Mouse (Mus musculus) hindbrain, postnatal 0 days (tissue): ENCODE data around the gene Zfp330. TPM values are rescaled to one million over a fixed set of nuclear protein-coding genes. Genes with fewer than 3 reads are reported as not detected.

Source experiments
- ATAC-seq: fragments of 200-750 bp; cut with Nextera tagmentation; 2 replicates; pipeline ENCODE4 v1.8.0; 2017; ENCODE audit warnings: mild to moderate bottlenecking, moderate TSS enrichment, moderate library complexity
- DNase-seq: peaks from one replicate; pipeline ENCODE4 v3.0.0-alpha.2; 2015; ENCODE audit warnings: low spot score
- H3K27ac ChIP-seq: fragments of 300-500 bp; sonication (generic); 2 replicates; pipeline ENCODE4 v1.5.1; 2014; ENCODE audit warnings: mild to moderate bottlenecking
- H3K27me3 ChIP-seq: fragments of 300-500 bp; sonication (generic); 2 replicates; pipeline ENCODE4 v1.6.1; 2014; ENCODE audit warnings: low read length, mixed read lengths; ENCODE audit not compliant: insufficient read depth
- H3K36me3 ChIP-seq: fragments of 300-500 bp; sonication (generic); 2 replicates; pipeline ENCODE4 v1.6.1; 2014; ENCODE audit warnings: low read length, mixed read lengths; ENCODE audit not compliant: insufficient read depth
- H3K4me1 ChIP-seq: fragments of 300-500 bp; sonication (generic); 2 replicates; pipeline ENCODE4 v1.6.1; 2014; ENCODE audit warnings: antibody characterized with exemption, low read length, mixed read lengths; ENCODE audit not compliant: insufficient read depth
- H3K4me2 ChIP-seq: fragments of 300-500 bp; sonication (generic); 2 replicates; pipeline ENCODE4 v1.6.1; 2014; ENCODE audit warnings: low read depth, mild to moderate bottlenecking, low read length, moderate library complexity, mixed read lengths
- H3K4me3 ChIP-seq: fragments of 300-500 bp; sonication (generic); 2 replicates; pipeline ENCODE4 v1.5.1; 2014; ENCODE audit warnings: low read length
- H3K9ac ChIP-seq: fragments of 300-500 bp; sonication (generic); replicated peaks from 2 replicates; pipeline ENCODE4 v1.6.1; 2014; ENCODE audit warnings: mild to moderate bottlenecking, low read length, moderate library complexity, mixed read lengths
- H3K9me3 ChIP-seq: fragments of 300-500 bp; sonication (generic); 2 replicates; pipeline ENCODE4 v1.6.1; 2016; ENCODE audit warnings: low read length, mixed read lengths
- CTCF ChIP-seq: IDR thresholded peaks from 2 replicates; pipeline ENCODE4 v1.5.1; 2016; ENCODE audit warnings: antibody characterized with exemption, control low read depth, low read depth
- WGBS: fragments of 180-500 bp; shearing (Covaris S2); extraction: QIAGEN DNeasy Blood & Tissue Kit; methylation state at CpG from one replicate; pipeline ENCODE4 v1.1.7; 2014; 5-methylcytosine and 5-hydroxymethylcytosine counted together
- polyA plus RNA-seq: library from polyadenylated mRNA; unstranded; fragments of >200 nt; fragmentation: Nextera tagmentation; extraction: Ambion mirVana; gene quantifications from 2 replicates; pipeline ENCODE4 v1.2.1, GENCODE M21; 2015
- total RNA-seq: library from RNA; depleted of rRNA; stranded (reverse); fragments of >200 nt; gene quantifications from 2 replicates; pipeline ENCODE4 v1.2.3, GENCODE M21; 2014; rRNA removed

Gene Zfp330
- total RNA-seq: 27.9 and 32.0 TPM in 2 replicates
- 68.1 and 69.9 TPM in 2 replicates for polyA plus RNA-seq

GRCm38 (mm10) chr8:82774093-82774422 is at the start of gene Zfp330:
Zfp330 (minus strand) TSS chr8:82774160.
- Histone ChIP-seq H3K27ac (peak within 1 kb of the TSS; percentile 84), H3K27me3 (no peaks in the 10 kb centered on the region), H3K9ac (peak within 1 kb of the TSS; percentile 88), H3K4me1 (peaks cover 8% of the 10 kb centered on the region; the same call in 1 of the 2 replicates), H3K9me3 (no peaks in the 10 kb centered on the region), H3K36me3 (peaks cover 23% of the 10 kb centered on the region; the same call in 1 of the 2 replicates), H3K4me3 (peak within 1 kb of the TSS; percentile 93), H3K4me2 (peak within 1 kb of the TSS; percentile 90)
- DNase-seq (peak; percentile 96), ATAC-seq (peak; percentile 99)
- TF ChIP-seq CTCF: no peak
- under 1% methylated on average over 16 of the region's 16 CpGs for WGBS

GRCm38 (mm10) chr8:82777945-82778344 is 4.0 kb upstream of the Zfp330 start:
- 90% methylated on average over 3 of the region's 3 CpGs for WGBS
- H3K36me3 ChIP-seq: no peaks in the 10 kb centered on the region
- H3K9me3 ChIP-seq: no peaks in the 10 kb centered on the region
- DNase-seq (no peak), ATAC-seq (no peak)
- TF ChIP-seq CTCF: no peak
- no peak overlapping the region for H3K9ac ChIP-seq
- H3K27me3 ChIP-seq: no peaks in the 10 kb centered on the region
- H3K27ac ChIP-seq: no peak overlapping the region
- no peak overlapping the region for H3K4me3 ChIP-seq
- H3K4me2 ChIP-seq: no peak overlapping the region
- H3K4me1 ChIP-seq: peaks cover 5% of the 10 kb centered on the region; the same call in 1 of the 2 replicates

DNA sequence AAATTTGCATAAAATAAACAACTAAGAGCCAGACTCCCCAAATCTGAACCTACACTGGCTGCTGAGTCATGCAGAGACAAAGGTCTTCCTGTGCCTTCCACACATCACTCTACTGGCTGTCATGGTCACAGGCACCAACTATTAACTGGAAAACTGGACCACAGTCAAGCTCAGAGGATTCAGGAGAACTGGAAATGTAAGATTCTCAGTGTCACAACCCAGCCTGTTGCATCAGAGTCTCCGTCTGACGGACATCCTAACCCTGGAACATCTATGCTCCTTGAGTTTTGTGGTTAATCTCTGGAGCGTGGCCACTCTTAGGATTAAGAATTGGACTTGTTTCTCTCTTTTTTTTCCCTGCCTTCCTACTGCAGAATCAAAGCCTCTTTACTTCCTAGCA is 3.4 kb upstream of the Zfp330 start:
- no peak for TF ChIP-seq CTCF
- no peak for ATAC-seq
- DNase-seq: no peak
- Histone ChIP-seq H3K27ac (no peak overlapping the region), H3K4me2 (no peak overlapping the region), H3K9me3 (no peaks in the 10 kb centered on the region), H3K4me3 (no peak overlapping the region), H3K36me3 (no peaks in the 10 kb centered on the region), H3K4me1 (peaks cover 8% of the 10 kb centered on the region; the same call in 1 of the 2 replicates), H3K9ac (no peak overlapping the region), H3K27me3 (no peaks in the 10 kb centered on the region)
- WGBS: 83% methylated on average over 3 of the region's 3 CpGs

GRCm38 (mm10) chr8:82774482-82774881 is 522 bp upstream of the Zfp330 start:
- Histone ChIP-seq H3K36me3 (peaks cover 23% of the 10 kb centered on the region; the same call in 1 of the 2 replicates), H3K27me3 (no peaks in the 10 kb centered on the region), H3K4me1 (peaks cover 8% of the 10 kb centered on the region; the same call in 1 of the 2 replicates), H3K9me3 (no peaks in the 10 kb centered on the region), H3K9ac (peak overlapping the region; percentile 88), H3K27ac (peak overlapping the region; percentile 84), H3K4me2 (peak overlapping the region; percentile 90), H3K4me3 (peak overlapping the region; percentile 93)
- peak; percentile 60 for ATAC-seq
- no peak for DNase-seq
- 44% methylated on average over 6 of the region's 6 CpGs for WGBS
- TF ChIP-seq CTCF: no peak

DNA sequence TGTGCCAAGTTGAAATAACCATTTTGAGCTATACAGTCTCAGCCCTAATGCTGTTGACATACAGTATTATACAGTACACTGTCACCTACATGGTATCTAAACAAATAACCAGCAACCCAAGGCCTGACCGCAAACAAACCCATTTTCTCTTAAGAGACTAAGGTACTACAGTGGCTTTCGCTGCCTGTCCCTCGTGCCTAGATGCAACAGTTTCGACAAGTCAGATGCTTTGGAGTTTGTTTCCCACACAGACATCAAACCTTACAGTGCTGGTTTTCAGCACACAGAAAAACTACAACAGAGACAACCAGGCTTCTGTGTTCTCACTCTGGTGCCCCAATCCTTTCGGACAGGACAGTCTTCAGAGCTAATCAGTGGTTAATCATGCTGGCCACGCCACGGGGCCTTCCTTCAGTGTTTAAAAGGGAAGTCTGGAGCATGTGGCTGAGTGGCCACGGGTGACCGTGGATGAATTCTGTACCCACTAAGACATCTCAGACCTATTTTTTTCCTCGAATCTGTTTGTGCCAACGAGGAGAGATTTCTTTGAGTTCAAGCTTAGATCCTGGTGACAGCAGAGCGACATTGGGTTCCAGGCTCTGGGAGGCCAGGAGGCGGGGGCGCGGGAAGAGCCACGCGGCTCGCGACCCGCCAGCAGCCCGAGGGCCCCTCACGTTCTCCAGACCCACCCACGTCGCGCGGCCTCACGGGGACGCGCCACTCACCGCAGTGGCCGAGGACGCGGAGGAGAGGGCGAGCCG is 448 bp downstream of the Zfp330 start:
- no peaks in the 10 kb centered on the region for H3K9me3 ChIP-seq
- no peak for TF ChIP-seq CTCF
- H3K36me3 ChIP-seq: peaks cover 27% of the 10 kb centered on the region; the same call in 1 of the 2 replicates
- H3K4me2 ChIP-seq: peak overlapping the region; percentile 90
- H3K27ac ChIP-seq: peak overlapping the region; percentile 84
- H3K4me3 ChIP-seq: peak overlapping the region; percentile 93
- ATAC-seq (peak; percentile 88), DNase-seq (no peak)
- H3K27me3 ChIP-seq: no peaks in the 10 kb centered on the region
- peaks cover 8% of the 10 kb centered on the region; the same call in 1 of the 2 replicates for H3K4me1 ChIP-seq
- peak overlapping the region; percentile 88 for H3K9ac ChIP-seq
- 4% methylated on average over 35 of the region's 35 CpGs for WGBS

DNA sequence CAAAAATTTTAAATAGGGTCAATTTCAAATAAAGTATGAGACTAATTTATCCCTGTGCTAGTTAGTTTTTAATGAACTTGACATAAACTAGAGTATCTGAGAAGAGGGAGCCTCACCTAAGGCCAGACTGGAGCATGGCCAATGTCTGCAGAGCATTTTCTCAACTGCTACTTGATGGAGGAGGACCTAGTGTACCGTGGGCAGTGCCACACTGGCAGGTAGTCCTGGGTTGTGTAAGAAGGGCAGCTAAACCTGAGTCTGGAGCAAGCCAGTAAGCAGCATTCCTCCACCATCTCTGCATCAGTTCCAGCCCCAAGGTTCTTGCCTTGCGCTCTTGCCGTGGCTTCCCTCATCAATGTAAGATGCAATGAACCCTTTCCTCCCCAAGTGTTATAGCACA is 3.1 kb downstream of the Zfp330 start:
- no peaks in the 10 kb centered on the region for H3K9me3 ChIP-seq
- H3K4me2 ChIP-seq: no peak overlapping the region
- H3K4me3 ChIP-seq: no peak overlapping the region
- H3K27ac ChIP-seq: no peak overlapping the region
- H3K36me3 ChIP-seq: peaks cover 45% of the 10 kb centered on the region; the same call in 1 of the 2 replicates
- ATAC-seq: no peak
- 90% methylated on average over 3 of the region's 3 CpGs for WGBS
- TF ChIP-seq CTCF: no peak
- H3K27me3 ChIP-seq: no peaks in the 10 kb centered on the region
- no peak overlapping the region for H3K9ac ChIP-seq
- no peak for DNase-seq
- H3K4me1 ChIP-seq: peaks cover 8% of the 10 kb centered on the region; the same call in 1 of the 2 replicates

GRCm38 (mm10) chr8:82759071-82759470 is 14.9 kb downstream of the Zfp330 start:
- DNase-seq (no peak), ATAC-seq (no peak)
- no peak for TF ChIP-seq CTCF
- peaks cover 12% of the 10 kb centered on the region; the same call in 1 of the 2 replicates for H3K36me3 ChIP-seq
- H3K4me1 ChIP-seq: no peaks in the 10 kb centered on the region
- H3K27ac ChIP-seq: no peak overlapping the region
- H3K27me3 ChIP-seq: no peaks in the 10 kb centered on the region
- no peak overlapping the region for H3K9ac ChIP-seq
- WGBS: 41% methylated on average over 2 of the region's 2 CpGs
- no peak overlapping the region for H3K4me2 ChIP-seq
- H3K9me3 ChIP-seq: no peaks in the 10 kb centered on the region
- H3K4me3 ChIP-seq: no peak overlapping the region
